Mouse (Mus musculus) 3134 (cell line): ENCODE measurements around the gene Ache.
"Not testable (repeated sequence)": the region's sequence is repeated elsewhere in the genome, so short reads cannot be mapped to it uniquely, and the experiment has no call there.

ENCODE experiments used
- DNase-seq: peaks from one replicate; pipeline ENCODE4 v3.0.0-alpha.2; 2011; ENCODE audit warnings: low spot score; ENCODE audit not compliant: insufficient read length; ENCODE audit errors: extremely low read depth

The Ache gene

GRCm38 (mm10) chr5:137287032-137287952, at the start of gene Ache:
Ache (plus strand) TSS chr5:137287519.
- no peak for DNase-seq

DNA sequence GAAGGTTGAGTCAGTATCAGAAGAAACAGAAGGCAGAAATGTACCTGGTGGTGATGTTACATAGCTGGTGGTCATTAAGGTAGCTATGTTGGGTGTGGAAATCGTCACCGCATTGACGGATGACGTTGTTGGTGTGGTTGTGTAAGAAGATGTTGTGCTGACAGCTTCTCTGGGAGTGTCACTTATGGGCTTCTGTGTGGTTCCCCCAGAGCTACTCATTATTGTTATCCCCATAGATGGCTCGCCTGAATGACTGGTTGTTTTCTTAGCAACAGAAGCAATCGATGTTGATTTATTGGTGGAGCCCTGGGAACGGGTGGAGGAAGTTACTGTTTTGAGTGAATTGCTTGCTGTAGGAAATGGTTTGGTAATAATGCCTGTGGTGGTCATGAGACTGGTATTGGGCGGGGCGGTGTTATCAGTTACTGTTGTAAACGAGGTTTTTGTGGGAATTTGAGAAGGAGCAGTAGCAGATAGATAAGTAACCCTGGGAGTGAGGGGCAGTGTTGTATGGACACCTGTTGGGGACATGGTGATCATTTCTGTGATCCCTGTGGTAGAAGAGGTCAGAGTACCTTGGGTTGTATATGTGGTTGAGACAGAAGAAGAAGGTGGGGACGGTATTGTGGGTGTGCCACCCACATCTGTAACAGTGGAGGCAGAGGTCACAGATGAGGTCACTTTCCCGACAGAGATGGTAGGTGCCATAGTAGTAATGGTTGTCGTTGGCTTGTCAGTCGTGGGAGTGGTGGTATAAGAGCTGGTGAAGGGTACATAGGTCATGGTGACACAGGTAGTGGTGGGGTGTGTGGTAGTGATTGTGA, 23.2 kb upstream of the Ache start:
- no peak for DNase-seq

DNA sequence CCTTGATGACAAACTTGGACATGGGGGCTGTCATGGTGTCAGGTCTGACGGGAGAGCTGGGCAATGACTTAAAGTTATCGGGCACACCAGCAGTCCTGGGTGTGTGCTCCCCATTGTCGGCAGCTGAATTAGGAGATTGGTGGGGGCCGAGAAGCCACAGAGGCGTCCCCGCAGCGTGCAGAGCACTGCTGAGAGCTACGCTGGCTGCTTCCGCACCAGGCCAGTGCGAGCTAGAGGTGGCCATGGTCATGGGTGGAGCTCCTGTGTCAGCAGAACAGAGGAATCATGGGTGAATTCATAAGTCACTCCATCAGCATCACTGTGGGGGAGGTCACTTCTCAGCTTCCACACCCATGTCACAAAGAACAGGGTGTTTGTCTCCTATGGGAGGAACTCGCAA, 22.5 kb upstream of the Ache start:
- DNase-seq, result no peak

GRCm38 (mm10) chr5:137268131-137268910, 19.0 kb upstream of the Ache start:
- no peak for DNase-seq

DNA sequence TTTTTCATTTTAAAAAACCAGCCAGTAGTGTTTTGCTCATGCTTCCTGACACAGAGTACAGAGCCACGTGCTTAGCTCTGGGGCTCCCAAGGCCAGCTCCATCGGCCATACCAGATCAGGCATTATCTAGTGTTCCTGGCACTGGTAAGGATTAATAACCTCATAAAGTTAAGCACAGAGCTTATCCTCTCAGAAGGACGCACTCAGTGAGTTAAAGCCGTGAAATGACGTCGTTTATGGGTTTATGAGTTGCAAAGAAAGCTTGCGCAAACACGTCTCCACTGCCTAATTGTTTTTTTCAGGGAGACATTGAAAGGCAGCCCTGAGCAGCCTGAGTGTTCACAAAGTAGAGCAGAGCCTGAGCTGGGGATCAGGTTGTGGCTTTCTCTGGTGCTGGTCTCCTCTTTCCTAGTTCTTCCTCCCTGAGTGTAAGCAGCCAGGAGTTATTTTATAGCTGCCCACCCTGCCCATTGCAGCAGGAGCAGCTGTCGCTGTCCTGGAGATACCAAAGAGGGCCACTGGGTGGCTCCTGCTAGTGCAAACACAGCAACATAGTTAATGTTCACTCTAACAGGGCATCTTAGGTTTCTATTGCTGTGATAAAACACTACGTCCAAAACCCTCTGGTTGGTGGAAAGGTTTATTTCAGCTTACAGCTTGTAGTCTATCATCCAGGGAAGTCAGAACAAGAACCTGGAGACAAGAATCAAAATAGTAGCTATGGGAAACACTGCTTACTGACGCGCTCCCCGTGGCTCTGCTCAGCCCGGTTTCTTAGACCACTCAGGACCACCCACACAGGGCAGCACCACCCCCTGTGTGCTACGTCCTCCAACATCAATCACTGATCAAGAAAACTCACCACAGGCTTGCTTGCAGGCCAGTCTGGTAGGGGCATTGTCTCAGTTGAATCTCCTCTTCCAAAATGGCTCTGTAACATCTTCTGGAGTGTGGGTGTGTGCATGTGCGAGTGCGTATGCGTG, 9.7 kb upstream of the Ache start:
- no peak for DNase-seq

DNA sequence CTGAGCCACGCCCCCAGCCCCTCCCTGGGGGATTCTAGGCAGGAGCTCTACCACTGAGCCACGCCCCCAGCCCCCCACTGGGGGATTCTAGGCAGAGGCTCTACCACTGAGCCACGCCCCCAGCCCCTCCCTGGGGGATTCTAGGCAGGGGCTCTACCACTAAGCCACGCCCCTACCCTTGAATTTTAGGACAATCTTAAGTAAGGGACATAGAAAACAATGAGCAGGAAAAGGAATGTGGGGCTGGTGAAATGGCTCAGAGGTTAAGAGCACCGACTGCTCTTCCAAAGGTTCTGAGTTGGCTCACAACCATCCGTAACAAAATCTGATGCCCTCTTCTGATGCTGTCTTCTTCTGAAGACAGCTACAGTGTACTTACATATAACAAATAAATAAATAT, 2.9 kb upstream of the Ache start:
- not testable (repeated sequence) for DNase-seq

DNA sequence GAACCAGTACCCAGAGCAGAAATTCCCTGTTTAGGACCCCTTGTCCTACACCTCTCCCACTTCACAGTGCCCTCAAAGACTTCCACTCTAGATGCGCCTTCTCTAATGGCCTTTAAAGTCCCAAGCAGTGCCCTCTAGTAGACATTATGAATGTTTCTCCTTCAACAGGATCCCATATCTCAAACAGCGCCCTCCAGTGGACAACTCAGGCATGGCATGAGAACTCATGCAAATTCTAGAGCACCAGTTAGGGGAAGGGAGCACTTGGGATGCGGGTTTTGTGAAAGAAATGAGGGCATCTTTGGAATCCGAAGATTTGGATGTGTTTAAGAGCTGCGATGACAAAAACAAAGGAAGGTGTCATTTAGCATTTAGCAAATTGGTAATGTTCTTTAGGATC, 2.3 kb upstream of the Ache start:
- no peak for DNase-seq

GRCm38 (mm10) chr5:137285986-137286385, 1.3 kb upstream of the Ache start:
- DNase-seq, result no peak

DNA sequence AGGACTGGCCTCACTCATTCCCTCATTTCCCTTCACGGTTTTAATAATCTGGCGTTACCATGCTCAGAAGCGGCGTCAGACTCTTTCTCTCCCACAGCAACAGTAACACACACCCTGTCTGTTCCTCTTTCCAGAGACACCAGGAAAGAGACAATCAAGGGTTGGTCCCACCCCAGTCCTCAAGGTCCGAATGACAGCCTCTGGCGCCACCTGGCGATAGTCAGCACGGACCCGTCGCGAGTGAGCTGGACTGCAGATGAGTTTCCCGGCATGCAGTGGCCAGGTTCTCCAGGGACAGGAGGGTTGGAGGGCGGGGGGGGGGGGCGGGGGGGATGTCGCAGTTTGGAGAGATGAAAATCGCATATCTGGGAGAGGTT, 676 bp upstream of the Ache start:
- peak; percentile 66 for DNase-seq

DNA sequence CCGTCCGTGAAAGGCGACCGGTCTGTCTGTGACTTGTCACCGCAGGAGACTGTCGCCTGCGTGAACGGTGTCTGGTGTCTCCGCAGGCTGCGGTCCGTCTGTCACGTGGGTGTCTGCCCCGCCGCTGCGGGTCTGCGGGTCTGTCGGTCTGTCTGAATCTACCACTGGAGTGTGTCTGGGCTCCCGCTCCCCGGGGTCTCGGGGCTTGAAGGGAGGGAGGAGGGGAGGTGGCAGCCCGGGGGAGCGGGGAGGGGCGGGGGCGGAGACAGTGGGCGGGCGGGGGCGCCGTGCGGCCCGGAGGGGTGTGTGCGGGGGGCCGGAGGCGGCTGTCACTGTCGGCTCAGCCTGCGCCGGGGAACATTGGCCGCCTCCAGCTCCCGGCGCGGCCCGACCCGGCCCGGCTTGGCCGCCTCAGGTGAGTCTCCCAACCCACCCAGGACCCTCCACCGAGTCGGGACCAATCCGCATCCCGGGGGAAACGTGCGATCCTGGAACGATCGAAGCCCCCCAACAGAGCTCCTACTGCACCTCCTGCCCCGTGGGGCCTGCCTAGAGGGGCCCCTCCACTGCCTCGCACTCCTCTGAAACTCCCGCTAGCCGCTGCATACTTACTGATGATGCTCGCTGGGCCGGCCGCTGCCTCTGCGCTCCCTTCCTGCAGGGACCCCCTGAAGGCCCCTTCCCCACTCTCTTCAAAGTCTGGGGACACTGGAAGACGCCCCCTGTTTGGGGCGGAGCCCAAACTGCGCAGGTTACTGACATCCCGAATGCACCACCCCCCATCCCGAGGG, 829 bp downstream of the Ache start:
- DNase-seq, result no peak

GRCm38 (mm10) chr5:137288999-137289470, 1.7 kb downstream of the Ache start:
- no peak for DNase-seq

GRCm38 (mm10) chr5:137289591-137290365, 2.5 kb downstream of the Ache start:
- DNase-seq, result no peak

GRCm38 (mm10) chr5:137290677-137291076, 3.4 kb downstream of the Ache start:
- peak; percentile 80 for DNase-seq

DNA sequence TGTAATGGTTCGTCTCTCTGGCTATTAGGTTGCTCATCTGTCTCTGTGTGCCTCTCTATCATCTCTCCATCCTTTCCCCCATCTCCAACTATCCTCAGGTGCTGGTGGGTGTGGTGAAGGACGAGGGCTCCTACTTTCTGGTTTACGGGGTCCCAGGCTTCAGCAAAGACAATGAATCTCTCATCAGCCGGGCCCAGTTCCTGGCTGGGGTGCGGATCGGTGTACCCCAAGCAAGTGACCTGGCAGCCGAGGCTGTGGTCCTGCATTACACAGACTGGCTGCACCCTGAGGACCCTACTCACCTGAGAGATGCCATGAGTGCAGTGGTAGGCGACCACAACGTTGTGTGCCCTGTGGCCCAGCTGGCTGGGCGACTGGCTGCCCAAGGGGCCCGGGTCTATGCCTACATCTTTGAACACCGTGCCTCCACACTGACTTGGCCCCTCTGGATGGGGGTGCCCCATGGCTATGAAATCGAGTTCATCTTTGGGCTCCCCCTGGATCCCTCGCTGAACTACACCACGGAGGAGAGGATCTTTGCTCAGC, 4.1 kb downstream of the Ache start:
- no peak for DNase-seq

GRCm38 (mm10) chr5:137293282-137293681, 6.0 kb downstream of the Ache start:
- peak; percentile 84 for DNase-seq

DNA sequence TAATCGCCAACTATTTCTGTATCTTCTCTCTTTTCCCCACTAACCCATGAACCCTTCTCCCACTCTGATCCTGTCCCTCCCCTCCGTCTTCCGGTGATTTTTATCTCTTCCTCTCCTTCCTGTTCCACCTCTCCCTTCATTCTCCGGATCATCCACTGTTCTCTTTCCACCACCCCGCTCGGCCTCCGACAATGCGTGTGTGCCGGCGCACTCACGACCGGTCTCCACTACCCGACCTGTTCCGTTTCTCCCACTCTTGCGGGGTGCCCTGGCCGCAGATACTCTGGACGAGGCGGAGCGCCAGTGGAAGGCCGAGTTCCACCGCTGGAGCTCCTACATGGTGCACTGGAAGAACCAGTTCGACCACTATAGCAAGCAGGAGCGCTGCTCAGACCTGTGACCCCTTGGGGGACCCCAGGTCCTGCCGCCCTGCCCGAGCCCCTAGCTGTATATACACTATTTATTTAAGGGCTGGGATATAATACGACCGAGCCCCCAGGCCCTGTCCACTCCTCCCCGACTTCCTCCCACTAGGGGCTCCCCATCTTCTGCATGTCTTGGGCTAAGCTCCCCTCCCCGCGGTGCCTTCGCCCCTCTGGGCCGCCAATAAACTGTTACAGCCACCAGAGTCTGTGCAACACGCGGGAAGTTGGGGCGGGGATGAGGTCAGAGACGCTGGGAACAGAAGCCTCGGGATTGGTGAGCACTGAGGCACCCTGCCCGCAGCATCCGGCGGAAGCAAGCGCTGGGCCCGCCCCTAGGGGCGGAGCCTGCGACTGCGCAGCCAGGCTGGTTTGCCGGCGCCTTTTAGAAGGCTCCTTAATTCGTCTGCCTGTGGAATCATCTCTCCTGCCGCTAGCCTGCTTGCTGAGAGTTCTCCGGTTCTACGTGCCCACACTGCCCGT, 6.8 kb downstream of the Ache start, which contains the start of gene Ufsp1:
TSS of gene Ufsp1 (plus strand) at position 791 of the 905 bp plus-strand sequence.
- peak; percentile 99 for DNase-seq

GRCm38 (mm10) chr5:137294744-137295093, 7.4 kb downstream of the Ache start:
- DNase-seq, result no peak
